Comparison of ENCODE assay signal across 8 mouse cellular contexts in genomic region chr3:32610560-32610959, GRCm38 (mm10). TPM values are rescaled to one million over a fixed set of nuclear protein-coding genes. Genes with fewer than 3 reads are reported as not detected.
DNase-seq lines count a peak whose midpoint lies in the region; ATAC-seq lines count a peak whose summit lies in the region.

No protein-coding gene starts in this region.

- no peaks in the 10 kb centered on the region for H3K9me3 ChIP-seq in liver, embryonic 11.5 days (ENCODE audit: control insufficient read depth, low read length)
- H3K9me3 ChIP-seq in kidney, embryonic 14.5 days (ENCODE audit: control insufficient read depth, low read length), result no peaks in the 10 kb centered on the region
- H3K9me3 ChIP-seq in limb, embryonic 11.5 days (ENCODE audit: control insufficient read depth, low read length), result no peaks in the 10 kb centered on the region
- no peaks in the 10 kb centered on the region for H3K9me3 ChIP-seq in neural tube, embryonic 11.5 days (ENCODE audit: control insufficient read depth, low read length)

- no peak overlapping the region for H3K4me3 ChIP-seq in liver, embryonic 11.5 days (ENCODE audit: low read depth, low read length)
- no peak overlapping the region for H3K4me3 ChIP-seq in kidney, embryonic 14.5 days (ENCODE audit: low read length)
- no peak overlapping the region for H3K4me3 ChIP-seq in limb, embryonic 11.5 days (ENCODE audit: low read depth, low read length)
- H3K4me3 ChIP-seq in neural tube, embryonic 11.5 days (ENCODE audit: low read depth, low read length), result no peak overlapping the region

- WGBS in liver, embryonic 11.5 days, result 34% methylated on average over 7 of the region's 7 CpGs
- WGBS in kidney, embryonic 14.5 days, result 27% methylated on average over 7 of the region's 7 CpGs
- WGBS in limb, embryonic 11.5 days, result 40% methylated on average over 7 of the region's 7 CpGs
- WGBS in neural tube, embryonic 11.5 days, result 46% methylated on average over 7 of the region's 7 CpGs

- DNase-seq in liver, result peak; percentile 41
- DNase-seq in liver, embryonic 11.5 days (ENCODE audit: low spot score), result no peak
- peak; percentile 70 for DNase-seq in embryo, embryonic 10.5 days (ENCODE audit: low spot score)
- peak; percentile 62 for DNase-seq in heart, adult 8-10 months (ENCODE audit: low spot score)
- peak; percentile 64 for DNase-seq in limb, embryonic 11.5 days (ENCODE audit: low spot score)
- DNase-seq in neural tube, embryonic 11.5 days (ENCODE audit: low spot score), result peak; percentile 51
- peak; percentile 32 for DNase-seq in thymus, postnatal 0 days (ENCODE audit: low spot score)

- H3K9ac ChIP-seq in liver, embryonic 11.5 days (ENCODE audit: low read depth, low read length), result no peak overlapping the region
- no peak overlapping the region for H3K9ac ChIP-seq in kidney, embryonic 14.5 days (ENCODE audit: low read depth, low read length)
- no peak overlapping the region for H3K9ac ChIP-seq in limb, embryonic 11.5 days (ENCODE audit: low read length)
- H3K9ac ChIP-seq in neural tube, embryonic 11.5 days (ENCODE audit: low read length), result no peak overlapping the region

- no peak overlapping the region for H3K27ac ChIP-seq in liver, embryonic 11.5 days (ENCODE audit: low read depth, low read length)
- H3K27ac ChIP-seq in kidney, embryonic 14.5 days (ENCODE audit: low read depth, low read length), result no peak overlapping the region
- H3K27ac ChIP-seq in limb, embryonic 11.5 days (replicated peaks; ENCODE audit: low read depth, low read length), result no peak overlapping the region
- H3K27ac ChIP-seq in neural tube, embryonic 11.5 days (ENCODE audit: low read depth, low read length), result no peak overlapping the region

- H3K27me3 ChIP-seq in liver, embryonic 11.5 days (replicated peaks; ENCODE audit: control insufficient read depth, insufficient read depth, low read length), result no peaks in the 10 kb centered on the region
- H3K27me3 ChIP-seq in kidney, embryonic 14.5 days (ENCODE audit: control insufficient read depth, insufficient read depth, low read length), result no peaks in the 10 kb centered on the region
- no peaks in the 10 kb centered on the region for H3K27me3 ChIP-seq in limb, embryonic 11.5 days (ENCODE audit: control insufficient read depth, insufficient read depth, low read length)
- H3K27me3 ChIP-seq in neural tube, embryonic 11.5 days (ENCODE audit: control insufficient read depth, insufficient read depth, low read length), result no peaks in the 10 kb centered on the region

- H3K36me3 ChIP-seq in liver, embryonic 11.5 days (ENCODE audit: control insufficient read depth, insufficient read depth, low read length), result no peaks in the 10 kb centered on the region
- no peaks in the 10 kb centered on the region for H3K36me3 ChIP-seq in kidney, embryonic 14.5 days (ENCODE audit: control insufficient read depth, insufficient read depth, low read length)
- H3K36me3 ChIP-seq in limb, embryonic 11.5 days (ENCODE audit: control insufficient read depth, insufficient read depth, low read length), result no peaks in the 10 kb centered on the region
- H3K36me3 ChIP-seq in neural tube, embryonic 11.5 days (ENCODE audit: control insufficient read depth, insufficient read depth, low read length), result no peaks in the 10 kb centered on the region

- no peak for ATAC-seq in liver, embryonic 11.5 days (replicated peaks; ENCODE audit: low FRiP score)
- ATAC-seq in kidney, embryonic 14.5 days (ENCODE audit: low FRiP score, low TSS enrichment), result peak; percentile 48; the same call in 1 of the 2 replicates
- no peak for ATAC-seq in limb, embryonic 11.5 days (ENCODE audit: insufficient number of reproducible peaks, low FRiP score, low TSS enrichment, low read depth)
- ATAC-seq in neural tube, embryonic 11.5 days (ENCODE audit: insufficient read depth, low FRiP score, low TSS enrichment), result no peak

- H3K4me2 ChIP-seq in liver, embryonic 11.5 days, result no peak overlapping the region
- no peak overlapping the region for H3K4me2 ChIP-seq in kidney, embryonic 14.5 days (replicated peaks; ENCODE audit: low read depth, low read length)
- no peak overlapping the region for H3K4me2 ChIP-seq in limb, embryonic 11.5 days (ENCODE audit: low read depth, severe bottlenecking)
- H3K4me2 ChIP-seq in neural tube, embryonic 11.5 days (ENCODE audit: low read depth), result no peak overlapping the region

- H3K4me1 ChIP-seq in liver, embryonic 11.5 days (replicated peaks; ENCODE audit: control insufficient read depth, insufficient read depth, low read length), result no peaks in the 10 kb centered on the region
- no peaks in the 10 kb centered on the region; the same call in 1 of the 2 replicates for H3K4me1 ChIP-seq in kidney, embryonic 14.5 days (ENCODE audit: control insufficient read depth, insufficient read depth, low read length)
- H3K4me1 ChIP-seq in limb, embryonic 11.5 days (ENCODE audit: control insufficient read depth, insufficient read depth, low read length), result no peaks in the 10 kb centered on the region
- no peaks in the 10 kb centered on the region for H3K4me1 ChIP-seq in neural tube, embryonic 11.5 days (ENCODE audit: control insufficient read depth, insufficient read depth, low read length)

RNA-seq across cellular contexts. Expression of gene Gnb4, which starts 5.8 kb away (rescaled TPM):
- polyA plus RNA-seq in liver, embryonic 11.5 days (2014; fragmentation: Nextera tagmentation; extraction: Ambion mirVana), result 24.9 and 27.2 TPM in 2 replicates
- total RNA-seq in heart, adult 8-10 months (2022), result 10 to 100 TPM in 2 of 4 experiments, 1 to 10 TPM in 2; 6.9 to 14.1 (median 10.9) TPM
- 36.4 and 43.8 TPM in 2 replicates for polyA plus RNA-seq in kidney, embryonic 14.5 days (2014; fragmentation: Nextera tagmentation; extraction: Ambion mirVana)
- polyA plus RNA-seq in limb, embryonic 11.5 days (2014; fragmentation: Nextera tagmentation; extraction: Ambion mirVana), result 42.3 and 42.4 TPM in 2 replicates
- polyA plus RNA-seq in neural tube, embryonic 11.5 days (2014; fragmentation: Nextera tagmentation; extraction: Ambion mirVana), result 53.2 and 57.4 TPM in 2 replicates
- polyA plus RNA-seq in thymus, postnatal 0 days (2015; fragmentation: Nextera tagmentation; extraction: Ambion mirVana), result 43.3 and 45.5 TPM in 2 replicates
